Mouse (Mus musculus) T-helper 17 cell (primary cell): ENCODE measurements around the gene Dcun1d3.

Experiments used
- in situ Hi-C, 2 experiments: fragments of 300-600 bp; cut with MboI, MseI; formaldehyde crosslinking; loops; 1 replicate in 1 of 2; 2 replicates in 1 of 2; pipeline ENCODE4 v1.15.1; 2025; ENCODE audit warnings: high pct_unique_total_duplicates in 2 of 2

The Dcun1d3 gene

DNA sequence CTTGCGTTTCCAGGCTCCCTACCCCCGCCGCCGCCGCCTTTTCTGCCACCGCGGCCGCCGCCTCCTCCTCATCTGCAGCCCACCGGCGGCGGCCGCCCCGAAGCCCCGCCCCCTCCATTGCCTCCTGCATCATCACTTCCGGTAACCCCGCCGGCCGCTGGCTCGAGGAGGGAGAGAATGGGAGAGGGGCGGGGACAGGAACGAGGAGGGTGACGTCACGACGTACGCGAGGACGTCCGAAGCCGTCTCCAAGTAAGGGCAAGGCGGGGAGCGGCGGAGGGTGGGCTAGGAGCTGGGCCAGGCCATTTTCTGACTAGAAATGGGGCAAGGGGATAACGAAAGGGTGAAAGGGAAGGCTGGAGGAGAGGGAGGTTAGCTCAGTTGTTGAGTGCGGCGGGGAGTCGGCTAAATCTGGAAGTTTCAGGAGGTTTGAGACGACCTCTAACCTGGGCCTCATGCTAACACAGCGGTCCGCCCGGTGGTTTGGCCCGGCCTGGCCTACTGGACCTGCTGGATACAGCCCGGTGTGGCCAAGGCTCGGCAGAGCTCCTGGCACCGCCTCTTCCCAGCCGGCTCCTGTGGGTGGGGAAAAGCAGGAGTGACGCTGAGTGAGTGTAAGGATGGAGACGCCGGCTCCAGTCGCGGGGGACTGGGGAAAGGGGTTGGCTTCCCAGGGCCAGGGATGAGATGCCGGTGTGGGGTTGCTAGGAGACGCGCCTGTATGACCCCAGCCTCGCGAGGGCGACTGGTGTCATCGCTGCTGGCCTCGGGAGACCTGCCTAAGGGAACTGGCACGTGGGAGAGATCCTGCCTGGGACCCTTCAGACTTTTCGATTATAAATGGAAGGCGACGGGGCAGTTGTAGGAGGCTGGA, at the start of gene Dcun1d3, which contains the start of gene Lyrm1:
Gene Dcun1d3 (minus strand): TSS at position 660 of the 874 bp plus-strand sequence.
Gene Lyrm1 (plus strand): TSS at position 223 of the 874 bp plus-strand sequence.
- in situ Hi-C loops, result no loop called here

DNA sequence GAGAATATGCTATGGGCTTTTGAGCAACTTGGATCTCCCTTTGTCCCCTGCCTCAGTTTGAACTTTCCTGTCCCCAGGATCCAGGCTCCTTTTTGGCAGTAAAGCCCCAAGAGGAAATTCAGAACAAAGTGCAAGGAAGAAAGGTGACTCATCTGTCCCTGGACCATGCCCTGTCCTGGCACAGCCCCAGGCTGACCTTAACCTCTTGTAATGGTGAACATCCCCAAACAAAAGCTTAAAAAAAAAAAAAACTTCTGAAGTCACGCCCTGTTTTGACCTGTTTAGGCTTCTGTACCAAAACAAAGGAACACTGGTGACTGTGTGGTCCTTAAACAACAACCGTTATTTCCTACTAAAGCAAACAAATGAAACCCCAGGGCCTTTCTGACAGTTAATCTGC, 45.5 kb upstream of the Dcun1d3 start:
- in situ Hi-C loops, result loop anchor here (10.0 to 25.0 kb wide), 2 partner anchors 643 to 1221 kb away; no protein-coding TSS in a partner anchor

DNA sequence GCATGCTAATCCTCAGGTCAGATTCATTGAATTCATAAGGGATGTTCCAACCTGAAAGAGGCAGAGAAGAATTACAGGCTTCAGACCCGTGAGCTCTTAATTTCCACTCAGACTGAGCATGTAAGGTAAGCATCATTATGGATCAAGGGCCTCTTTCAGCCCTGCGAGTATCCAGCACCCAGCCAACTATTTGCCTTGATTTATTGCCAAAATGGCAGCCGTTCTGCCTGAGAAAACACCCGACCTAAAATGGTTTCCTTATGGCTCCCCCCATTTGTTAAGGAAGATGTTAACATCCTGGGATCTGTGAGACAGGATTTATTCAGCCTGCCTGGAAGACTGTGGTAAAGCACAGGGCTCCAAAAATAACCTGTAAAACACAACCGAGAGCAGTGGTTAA, 40.9 kb upstream of the Dcun1d3 start:
- in situ Hi-C loops, result loop anchor here in 1 of 2 experiments (25.0 kb wide), 1 partner anchor 1225 kb away; no protein-coding TSS in a partner anchor

- in situ Hi-C loops, result loop anchor here in 1 of 2 experiments (25.0 kb wide), 1 partner anchor 1226 kb away; no protein-coding TSS in a partner anchor
Observed at GRCm38 (mm10) chr7:119936321-119936720, 40.2 kb upstream of the Dcun1d3 start.

DNA sequence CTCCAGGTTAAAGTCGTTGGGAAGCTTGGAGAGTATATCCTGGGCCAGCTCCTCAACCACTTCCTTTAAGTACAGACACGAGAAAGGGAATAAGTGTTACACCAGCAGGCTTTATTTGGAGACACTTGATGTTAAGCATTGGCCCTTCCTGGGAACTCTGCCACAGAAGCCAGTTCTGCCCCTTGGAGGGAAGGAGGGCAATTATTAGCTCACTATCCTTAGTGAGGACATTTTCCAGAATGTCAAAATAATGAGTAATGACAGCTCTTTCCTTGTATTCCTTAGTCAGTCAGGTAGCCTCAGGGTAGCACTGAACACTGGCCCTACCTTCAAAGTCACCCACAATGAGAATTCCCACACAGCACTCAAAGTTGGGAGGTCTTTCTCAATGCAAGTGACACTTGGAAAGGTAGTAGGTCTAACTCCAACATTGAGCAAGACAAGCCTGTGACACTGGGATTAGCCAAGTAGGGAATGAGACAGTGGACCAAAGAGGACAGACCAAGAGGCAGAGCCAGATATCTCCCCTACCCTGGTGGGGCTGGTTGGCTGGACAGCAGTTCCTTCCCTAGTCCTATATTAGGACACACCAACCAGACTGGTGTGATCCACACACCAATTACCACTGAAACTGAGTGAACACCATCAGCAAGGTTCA, 32.8 kb upstream of the Dcun1d3 start:
- in situ Hi-C loops, result loop anchor here in 1 of 2 experiments (25.0 kb wide), 1 partner anchor 1233 kb away; no protein-coding TSS in a partner anchor

- in situ Hi-C loops, result no loop called here
Observed at GRCm38 (mm10) chr7:119921054-119921453, 25.0 kb upstream of the Dcun1d3 start.

DNA sequence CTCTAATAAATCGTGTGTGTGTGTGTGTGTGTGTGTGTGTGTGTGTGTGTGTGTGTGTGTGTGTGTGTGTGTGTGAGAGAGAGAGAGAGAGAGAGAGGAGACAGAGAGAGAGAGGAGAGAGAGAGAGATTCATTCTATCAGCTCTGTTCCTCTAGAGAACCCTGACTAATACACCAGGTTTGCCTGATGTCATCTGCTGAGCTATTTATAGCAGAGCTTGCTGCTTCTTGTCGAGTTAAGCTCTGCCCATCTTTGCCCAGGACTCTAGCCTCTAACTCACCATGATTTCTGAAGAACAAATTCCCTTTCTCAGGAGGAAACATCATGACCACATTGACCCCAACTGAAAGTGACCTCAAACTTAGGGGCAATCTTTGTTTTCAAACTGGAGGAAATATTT, 24.4 kb upstream of the Dcun1d3 start:
- in situ Hi-C loops, result no loop called here

DNA sequence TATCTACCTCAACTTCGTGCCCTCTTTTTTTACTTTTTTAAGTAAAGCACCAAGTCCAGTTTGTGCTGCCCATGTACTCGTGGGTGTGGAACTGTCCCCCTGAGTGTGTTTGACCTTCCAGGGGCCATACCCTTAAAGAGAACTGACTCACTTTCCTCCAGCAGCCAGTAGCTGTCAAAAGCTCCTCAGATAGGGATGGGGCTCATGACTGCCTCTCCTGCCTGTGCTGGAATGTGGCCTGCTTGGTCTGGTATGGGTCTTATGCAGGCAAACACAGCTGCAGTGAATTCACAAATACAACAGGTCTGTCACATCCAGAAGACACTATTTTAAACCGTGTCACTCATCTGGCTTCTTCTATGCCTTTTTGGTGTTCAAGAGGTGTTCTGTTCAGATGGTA, 15.6 kb upstream of the Dcun1d3 start:
- in situ Hi-C loops, result no loop called here

DNA sequence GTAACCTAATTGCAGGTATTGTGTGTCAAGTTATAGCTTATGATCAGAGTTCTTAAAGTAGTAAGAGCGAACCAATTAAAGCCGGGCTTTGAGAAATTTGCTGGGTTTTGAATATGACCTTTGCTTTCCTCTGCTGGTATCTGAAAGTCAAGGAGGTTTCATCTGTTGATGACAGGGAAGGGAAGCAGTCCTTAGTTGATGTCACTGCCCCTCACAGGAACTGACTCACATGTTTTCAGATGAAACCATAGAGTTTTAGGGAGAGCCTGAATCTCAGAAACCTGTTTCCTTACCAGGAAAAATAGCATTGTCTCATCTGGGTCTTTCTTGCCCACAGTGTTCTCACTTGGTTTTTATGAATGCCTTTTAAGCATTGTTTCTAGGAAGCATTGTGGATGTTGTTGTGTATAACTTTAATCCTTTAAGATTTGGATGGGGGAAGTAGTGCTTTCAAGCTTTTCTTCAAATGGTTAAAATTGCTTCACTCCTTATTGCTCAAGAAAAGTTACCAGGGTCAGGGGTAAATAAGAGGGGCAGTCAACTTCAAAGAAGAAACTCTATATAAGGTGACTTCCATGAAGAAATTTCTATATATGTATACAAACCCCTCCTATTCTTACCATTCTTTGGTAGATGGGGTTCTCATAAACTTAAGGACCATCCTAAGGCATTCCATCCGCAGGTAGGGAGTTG, 10.6 kb upstream of the Dcun1d3 start:
- in situ Hi-C loops, result no loop called here

GRCm38 (mm10) chr7:119899386-119900057, 3.4 kb upstream of the Dcun1d3 start:
- in situ Hi-C loops, result loop anchor here in 1 of 2 experiments (5.0 kb wide), 1 partner anchor 37 kb away; no protein-coding TSS in a partner anchor

DNA sequence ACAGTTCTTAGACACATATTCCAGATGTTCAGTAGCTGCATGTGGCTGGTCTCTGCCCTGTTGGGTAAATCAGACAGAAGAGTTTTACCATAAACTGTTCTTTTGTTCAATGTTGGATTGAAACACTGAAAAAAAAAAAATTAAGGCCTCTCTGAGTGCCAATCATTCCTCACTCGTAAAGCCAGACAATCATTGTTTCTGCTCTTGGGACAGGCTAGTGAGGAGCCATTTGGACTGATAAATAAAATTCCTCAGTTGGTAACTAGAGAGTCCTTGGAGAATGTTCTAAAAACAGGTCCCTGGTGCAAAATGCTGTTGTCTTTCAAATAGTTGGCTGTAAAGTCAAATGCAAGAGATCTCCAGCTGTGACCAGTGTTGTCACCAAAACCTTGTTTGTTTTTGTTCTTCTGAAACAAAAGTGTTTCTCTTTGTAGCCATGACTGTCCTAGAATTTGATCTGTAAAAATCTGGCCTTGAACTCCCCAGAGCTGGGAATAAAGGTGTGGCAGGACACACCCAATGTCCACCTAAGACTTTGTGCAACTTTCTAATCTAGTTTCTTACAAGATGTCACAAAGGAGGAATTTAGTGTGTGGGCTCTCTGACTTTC, 2.3 kb upstream of the Dcun1d3 start:
- in situ Hi-C loops, result no loop called here

DNA sequence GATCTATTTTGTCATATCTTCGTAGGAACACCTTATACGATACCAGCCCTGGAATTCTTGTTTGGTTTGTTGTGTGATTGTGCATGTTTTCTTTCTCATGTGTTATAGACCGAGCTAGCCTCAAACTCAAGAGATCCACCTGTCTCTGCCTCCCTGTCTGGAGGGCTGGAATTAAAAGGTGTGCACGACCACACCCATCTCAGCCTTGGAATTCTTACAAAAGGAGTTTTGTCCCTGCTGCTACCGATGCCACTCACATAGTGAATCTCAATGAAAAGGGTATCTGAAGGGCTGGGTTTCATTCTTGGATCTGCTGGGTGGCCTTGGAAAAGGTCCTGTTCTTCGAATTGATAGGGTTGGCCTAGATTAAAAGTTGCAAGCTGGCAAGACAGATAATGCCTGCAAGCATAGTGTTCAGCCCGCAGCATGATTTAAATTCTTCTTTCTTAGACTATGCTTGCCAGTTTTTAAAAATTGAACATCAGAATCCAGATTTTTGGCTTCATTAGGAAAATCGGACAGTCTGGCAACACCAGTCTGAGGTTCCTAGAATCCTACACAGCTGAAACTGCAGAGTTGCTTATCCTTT, 1.5 kb upstream of the Dcun1d3 start:
- in situ Hi-C loops, result no loop called here

GRCm38 (mm10) chr7:119894818-119895544, 1.1 kb downstream of the Dcun1d3 start:
- in situ Hi-C loops, result no loop called here

- in situ Hi-C loops, result no loop called here
Observed at GRCm38 (mm10) chr7:119892742-119893141, 3.4 kb downstream of the Dcun1d3 start.

DNA sequence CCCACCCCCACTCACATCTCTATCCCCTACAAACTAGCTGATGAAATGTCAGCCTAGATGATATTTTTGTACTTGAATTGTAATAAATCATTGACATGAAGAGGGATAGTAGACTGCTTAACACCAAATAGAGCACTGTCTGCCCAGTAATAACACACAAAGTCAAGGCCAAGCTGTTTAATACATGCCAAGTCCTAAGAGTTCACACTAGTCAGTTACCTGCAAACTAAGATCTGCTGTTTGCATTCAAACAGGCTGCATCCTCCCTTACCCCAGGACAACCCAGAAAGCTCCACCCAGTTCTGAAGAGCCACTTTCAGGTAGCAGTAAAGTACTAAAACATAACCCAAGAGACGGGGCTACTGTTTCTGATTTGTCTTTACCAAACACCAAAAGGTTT, 3.9 kb downstream of the Dcun1d3 start:
- in situ Hi-C loops, result no loop called here

GRCm38 (mm10) chr7:119887887-119888286, 8.2 kb downstream of the Dcun1d3 start:
- in situ Hi-C loops, result no loop called here

GRCm38 (mm10) chr7:119881229-119881628, 14.9 kb downstream of the Dcun1d3 start:
- in situ Hi-C loops, result no loop called here

- in situ Hi-C loops, result no loop called here
Observed at GRCm38 (mm10) chr7:119880345-119880744, 15.8 kb downstream of the Dcun1d3 start.

GRCm38 (mm10) chr7:119879171-119879570, 16.9 kb downstream of the Dcun1d3 start:
- in situ Hi-C loops, result no loop called here
